Mouse (Mus musculus): ENCODE data around the gene Ptprb. TPM values are rescaled to one million over a fixed set of nuclear protein-coding genes. Genes with fewer than 3 reads are reported as not detected.

Gene Ptprb
- total RNA-seq, 2 experiments from 2014 or later, result 52.5 to 54.8 TPM

DNA sequence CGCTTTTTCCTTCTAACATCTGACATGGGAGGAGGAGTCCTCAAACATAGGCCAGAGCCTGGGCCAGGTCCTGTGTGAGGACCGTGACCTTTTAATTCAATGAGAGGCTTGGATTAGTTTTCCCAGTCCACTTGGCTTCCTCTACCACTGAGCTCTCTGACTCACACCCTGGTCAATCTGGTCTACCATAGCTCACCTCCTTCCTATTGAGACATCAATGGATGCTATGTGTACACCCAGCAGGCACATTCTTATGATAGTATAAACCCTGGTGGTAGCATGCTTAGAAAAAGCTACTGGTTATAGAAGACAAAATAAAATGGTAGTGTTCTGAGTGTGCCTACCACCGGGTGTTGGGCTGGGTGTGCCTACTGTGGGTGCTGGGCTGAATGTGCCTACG, 21.1 kb downstream of the Ptprb start:
- no peak for DNase-seq

DNA sequence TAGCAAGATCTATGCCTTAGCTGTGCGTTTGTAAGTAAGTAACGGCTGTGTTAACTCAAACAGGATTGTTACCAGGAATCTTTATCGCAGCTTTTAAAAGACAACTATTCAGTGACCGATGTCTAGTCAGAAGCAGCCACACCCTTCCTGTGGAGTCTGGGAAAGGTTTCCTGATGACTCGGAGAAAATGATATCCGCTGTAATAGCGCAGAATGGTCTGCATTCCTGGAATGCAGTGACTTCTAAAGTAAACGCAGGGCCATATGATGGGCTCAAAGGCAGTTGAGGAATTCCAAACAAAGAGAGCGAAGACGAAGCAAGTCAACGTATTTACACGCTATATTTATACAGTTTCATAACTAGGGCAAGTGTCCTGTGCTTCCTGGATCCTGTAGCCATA, 22.5 kb downstream of the Ptprb start:
- no peak for DNase-seq

- no peak for DNase-seq
Measured at GRCm38 (mm10) chr10:116300824-116301223, 25.5 kb downstream of the Ptprb start.

DNA sequence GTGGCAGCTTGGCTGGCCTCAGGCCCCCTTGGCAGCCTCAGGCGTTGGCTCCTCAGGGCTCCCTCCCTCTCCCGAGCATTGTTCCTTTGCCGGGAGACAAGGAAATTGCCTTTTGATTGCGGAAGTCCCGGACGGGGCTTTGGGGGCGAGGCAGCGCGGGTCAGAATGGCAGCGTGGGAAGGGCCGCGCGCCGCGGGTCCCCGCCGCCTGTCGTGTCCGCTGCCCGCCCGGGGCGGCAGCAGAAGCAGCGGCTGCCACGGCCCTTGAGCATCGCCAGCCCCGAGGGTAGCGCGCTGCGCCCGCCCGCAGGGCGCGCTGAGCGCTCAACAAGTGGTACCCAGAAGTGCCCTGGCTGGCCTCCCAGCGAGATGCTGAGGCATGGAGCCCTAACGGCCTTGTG, 25.9 kb downstream of the Ptprb start:
- DNase-seq, result peak; percentile 52

GRCm38 (mm10) chr10:116304355-116304754, 29.0 kb downstream of the Ptprb start:
- DNase-seq, result no peak

- DNase-seq, result no peak
Measured at GRCm38 (mm10) chr10:116309460-116309859, 34.1 kb downstream of the Ptprb start.

DNA sequence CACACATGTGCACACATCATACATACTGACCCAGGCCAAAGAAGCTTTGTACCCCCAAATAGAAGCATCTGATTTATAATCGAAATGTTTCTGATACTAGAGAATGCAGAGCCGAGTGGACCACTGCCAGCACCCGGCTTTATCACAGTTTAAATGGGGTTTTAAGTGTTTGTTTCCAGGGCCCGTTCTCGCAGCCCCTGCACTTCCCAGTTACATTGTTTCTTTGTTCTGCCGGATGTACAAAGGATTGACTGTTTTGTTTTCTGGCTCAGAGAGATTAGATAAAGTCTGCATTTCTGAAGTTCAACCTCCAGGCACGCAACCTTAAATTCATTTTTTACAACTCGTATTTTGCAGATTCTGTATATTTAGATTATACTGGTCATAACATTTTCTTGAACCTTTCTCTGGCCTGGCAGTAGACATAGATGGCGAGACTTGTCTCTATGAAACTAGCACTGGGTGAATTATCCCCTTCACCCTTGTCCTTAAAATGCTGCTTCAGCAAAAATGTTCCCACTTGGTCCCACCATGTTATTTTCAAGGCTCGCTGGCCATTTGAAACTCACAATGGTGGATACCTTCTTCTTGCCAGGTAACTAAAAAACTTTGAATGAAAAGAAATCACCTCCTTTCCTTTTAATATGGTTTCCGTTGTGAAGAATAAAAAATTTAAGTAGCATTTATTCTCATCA, 35.3 kb downstream of the Ptprb start:
- DNase-seq, result no peak

DNA sequence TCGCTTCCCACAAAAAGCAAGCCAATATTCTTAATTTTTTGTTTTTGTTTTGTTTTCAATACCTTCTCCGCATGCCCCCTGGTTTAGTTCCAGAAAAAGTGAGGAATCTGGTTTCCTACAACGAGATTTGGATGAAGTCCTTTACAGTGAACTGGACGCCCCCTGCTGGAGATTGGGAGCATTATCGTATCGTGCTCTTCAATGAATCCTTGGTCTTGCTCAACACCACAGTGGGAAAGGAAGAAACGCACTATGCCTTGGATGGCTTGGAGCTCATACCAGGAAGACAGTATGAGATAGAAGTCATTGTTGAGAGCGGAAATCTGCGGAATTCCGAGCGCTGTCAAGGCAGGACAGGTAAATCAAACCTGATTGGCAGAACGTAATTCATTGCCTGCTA, 43.9 kb downstream of the Ptprb start:
- peak; percentile 87 for DNase-seq

- no peak for DNase-seq
Measured at GRCm38 (mm10) chr10:116329086-116329485, 53.8 kb downstream of the Ptprb start.

DNA sequence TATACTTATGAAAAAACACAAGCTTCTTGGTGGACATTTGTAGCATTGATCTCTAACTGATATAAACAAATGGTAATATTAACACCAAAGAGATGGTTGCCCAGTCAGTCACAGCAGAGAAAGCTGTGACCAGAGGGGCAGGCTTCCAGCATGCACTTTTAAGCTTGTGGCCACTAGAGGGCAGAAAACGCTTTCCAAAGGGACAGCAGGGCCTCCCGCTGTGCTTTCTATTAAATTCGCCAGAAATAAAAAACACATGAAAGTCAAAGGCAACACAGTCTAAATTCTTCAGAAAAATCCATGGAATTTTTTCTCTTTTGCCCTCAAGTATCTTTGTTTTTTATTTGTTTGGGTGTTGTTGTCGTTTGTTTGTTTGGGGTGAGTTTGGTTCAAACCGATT, 55.1 kb downstream of the Ptprb start:
- peak; percentile 85 for DNase-seq

- DNase-seq, result no peak
Measured at GRCm38 (mm10) chr10:116330961-116331510, 55.7 kb downstream of the Ptprb start.

DNA sequence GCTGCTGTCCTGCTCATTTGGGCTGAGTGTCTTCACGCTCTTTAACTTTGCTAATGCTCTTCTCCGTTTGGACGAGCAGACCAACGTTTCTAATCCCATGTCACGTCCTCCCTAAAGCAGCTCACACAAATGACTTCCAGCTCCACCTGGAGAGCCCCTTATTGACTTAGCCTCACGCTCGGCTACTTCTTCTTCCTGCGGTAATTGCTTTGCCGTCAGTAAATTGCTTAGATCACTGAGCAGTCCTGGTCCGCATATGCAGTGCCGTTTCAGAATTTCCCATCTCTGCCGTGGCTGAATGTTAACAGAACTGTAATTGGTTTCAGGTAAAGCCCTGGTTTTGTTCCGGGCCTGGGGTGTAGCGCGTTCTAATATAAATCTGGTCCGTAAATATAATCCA, 58.3 kb downstream of the Ptprb start:
- DNase-seq, result no peak

DNA sequence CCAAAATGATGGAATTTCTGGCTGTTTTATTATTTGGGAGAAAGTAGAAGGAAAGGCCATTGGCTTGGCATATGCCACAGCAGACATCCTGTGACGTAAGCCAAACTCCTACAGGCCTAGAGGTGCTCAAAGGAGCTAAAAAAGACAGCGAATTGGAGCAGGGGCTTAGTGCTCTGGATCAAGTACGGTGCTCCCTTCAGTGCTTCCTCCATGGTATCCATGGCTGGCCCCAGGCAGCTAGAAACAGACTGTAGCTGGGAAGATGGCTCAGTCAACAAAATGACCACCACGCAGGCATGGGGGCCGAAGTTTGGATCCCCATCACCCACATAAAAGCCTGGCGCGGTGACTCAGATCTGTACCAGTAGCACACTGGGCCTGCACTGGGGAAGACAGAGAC, 58.8 kb downstream of the Ptprb start:
- no peak for DNase-seq

DNA sequence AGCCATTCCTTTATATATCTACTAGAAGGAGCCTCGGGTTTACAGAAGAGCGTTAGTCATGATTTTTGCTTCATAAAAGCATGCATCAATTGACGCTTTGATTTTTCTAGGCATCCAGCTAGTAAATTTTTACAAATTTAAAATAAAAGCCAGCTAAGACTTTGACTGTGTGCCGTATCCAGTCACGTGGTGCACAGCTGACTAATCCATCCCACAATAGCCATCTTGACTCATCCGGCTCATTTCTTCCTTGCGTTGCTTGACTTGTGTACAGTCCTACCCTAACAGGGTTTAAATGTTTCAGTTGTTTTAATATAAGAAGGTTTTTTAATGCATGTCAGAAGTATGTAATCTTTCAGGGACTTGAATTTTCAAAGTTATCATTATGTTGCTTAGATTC, 60.0 kb downstream of the Ptprb start:
- no peak for DNase-seq

- no peak for DNase-seq
Measured at GRCm38 (mm10) chr10:116341194-116341593, 65.9 kb downstream of the Ptprb start.

DNA sequence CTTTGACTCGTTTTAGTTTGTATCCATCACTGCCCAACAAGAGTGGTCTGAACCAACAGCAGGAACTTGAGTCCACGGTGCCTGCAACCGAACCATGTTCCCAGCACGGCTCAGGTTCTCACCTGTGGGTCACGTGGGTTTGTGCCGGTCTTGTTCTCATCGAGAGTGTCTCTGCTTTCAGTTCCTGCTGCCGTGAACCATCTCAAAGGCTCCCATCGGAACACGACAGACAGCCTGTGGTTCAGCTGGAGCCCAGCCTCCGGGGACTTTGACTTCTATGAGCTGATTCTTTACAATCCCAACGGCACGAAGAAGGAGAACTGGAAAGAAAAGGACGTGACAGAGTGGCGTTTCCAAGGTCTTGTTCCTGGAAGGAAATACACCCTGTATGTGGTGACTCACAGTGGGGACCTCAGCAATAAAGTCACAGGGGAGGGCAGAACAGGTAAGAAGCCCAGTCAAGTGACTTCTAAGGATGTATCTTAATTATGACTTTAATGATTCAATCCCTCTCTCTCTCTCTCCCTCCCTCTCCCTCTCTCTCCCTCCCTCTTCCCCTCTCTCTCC, 71.4 kb downstream of the Ptprb start:
- no peak for DNase-seq

DNA sequence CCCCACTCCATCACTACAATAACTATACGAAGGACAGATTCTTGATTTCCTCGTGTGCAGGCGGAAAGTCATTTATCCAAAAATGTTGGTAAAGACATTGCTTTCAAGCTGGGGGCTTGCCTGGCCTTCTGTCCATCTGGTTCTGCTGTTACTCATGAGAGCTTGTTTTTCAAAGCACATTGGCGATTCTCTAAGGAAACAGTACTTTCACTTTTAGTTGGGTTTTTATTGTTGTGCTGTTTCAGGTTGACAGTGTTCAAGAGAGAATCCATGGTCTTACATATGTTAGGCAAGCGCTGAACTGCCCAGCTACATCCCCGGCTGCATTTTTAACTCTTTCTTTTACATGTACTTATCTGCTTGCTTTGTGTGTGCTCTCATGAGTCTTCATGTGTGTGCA, 73.7 kb downstream of the Ptprb start:
- DNase-seq, result no peak

DNA sequence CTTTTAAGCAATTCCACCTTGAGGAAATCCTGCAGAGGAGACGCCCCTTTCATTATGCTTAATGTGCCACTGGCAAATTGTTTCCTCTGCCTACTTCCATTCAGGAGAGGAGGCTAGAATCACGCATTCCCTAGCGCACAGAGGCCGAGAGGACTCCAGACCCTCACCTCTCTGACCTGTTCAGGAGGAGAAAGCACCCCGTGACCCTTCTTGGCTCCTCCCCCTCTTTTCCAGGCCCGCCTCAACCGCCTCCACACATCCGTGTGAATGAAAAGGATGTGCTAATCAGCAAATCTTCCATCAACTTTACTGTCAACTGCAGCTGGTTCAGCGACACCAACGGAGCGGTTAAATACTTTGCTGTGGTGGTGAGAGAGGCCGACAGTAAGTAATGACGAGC, 75.2 kb downstream of the Ptprb start:
- DNase-seq, result no peak

GRCm38 (mm10) chr10:116354372-116354771, 79.0 kb downstream of the Ptprb start:
- DNase-seq, result no peak

GRCm38 (mm10) chr10:116362181-116362580, 86.9 kb downstream of the Ptprb start:
- no peak for DNase-seq

DNA sequence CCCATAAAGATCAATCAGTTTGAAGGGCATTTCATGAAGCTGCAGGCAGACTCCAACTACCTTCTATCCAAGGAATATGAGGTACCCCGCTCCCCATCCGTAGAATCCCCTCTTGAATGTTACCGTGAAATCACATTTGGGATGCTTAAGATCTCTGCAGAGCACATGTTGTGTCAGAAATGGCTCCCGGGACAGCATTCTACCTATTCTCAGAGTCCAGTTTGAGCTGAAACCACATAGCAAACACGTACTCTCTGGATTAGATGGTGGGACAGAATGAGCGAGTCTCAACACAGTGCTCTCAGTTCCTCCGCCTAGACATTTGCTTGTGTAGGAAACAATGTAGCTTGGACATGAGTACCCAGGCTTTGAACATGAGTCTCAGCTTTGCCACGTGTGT, 87.3 kb downstream of the Ptprb start:
- DNase-seq, result no peak

DNA sequence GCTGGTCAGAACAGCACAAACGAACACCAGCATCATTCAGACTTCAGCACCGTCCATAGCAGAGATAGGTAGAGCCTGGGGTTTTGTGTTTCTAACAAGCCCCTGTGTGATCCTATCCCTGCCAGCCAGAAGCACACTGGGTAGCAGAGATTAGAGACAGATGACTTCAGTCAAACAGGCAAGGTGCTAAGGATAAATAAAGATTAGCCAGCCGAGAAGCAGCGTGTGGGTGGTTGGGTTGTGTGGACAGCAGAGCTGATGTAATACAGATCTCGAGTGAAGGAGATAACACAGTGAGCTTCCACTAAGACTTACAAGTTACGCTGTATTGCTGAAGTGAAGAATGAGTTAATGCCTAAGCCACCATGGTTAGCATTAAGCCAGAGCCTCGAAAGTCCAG, 89.4 kb downstream of the Ptprb start:
- DNase-seq, result no peak

- DNase-seq, result no peak
Measured at GRCm38 (mm10) chr10:116370991-116371725, 95.8 kb downstream of the Ptprb start.
